Mouse (Mus musculus): ENCODE data around the gene Fn1.

Fn1 gene

DNA sequence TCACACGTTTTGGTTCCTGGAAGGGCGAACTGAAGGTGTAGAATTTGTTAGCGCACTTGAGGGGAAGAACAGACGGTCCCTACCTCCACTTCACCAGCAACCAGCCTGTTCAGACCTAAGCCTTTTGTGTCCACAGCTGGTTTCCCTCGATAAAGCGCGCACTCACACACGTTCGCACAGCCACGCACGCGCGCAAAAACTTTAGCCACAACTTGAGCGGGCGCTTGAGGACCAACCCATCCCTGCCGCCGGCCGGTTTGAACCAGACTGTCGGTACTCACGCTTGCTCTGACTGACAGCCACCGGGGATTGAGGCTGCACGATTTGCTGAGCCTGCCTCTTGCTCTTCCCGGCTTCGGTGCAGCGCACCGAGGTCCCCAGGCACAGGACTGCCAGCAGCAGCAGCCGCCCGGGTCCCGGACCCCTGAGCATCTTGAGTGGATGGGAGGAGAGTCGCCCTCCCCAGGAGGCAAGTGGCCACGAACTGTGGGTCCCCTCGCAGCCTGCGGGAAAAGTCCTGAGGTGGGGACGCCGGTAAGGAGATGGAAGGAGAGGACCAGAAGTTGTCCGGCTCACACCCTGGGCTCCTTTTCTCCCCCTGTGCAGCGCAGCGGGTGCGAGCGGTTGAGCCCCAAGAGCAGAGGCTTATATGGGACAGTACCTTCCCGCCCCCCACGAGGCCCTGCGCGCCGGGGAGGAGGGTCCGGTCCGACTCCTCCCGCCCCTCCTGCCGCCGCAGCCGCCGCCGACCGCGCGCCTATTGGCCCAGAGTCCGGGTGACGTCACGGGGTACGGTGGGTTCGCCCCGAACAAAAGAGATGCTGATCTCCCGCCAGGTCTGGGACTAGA, at the start of gene Fn1:
Fn1 (minus strand) TSS at position 650 of the 849 bp plus-strand sequence.
- ATAC-seq (ENCODE audit: low TSS enrichment) = peak; percentile 53

DNA sequence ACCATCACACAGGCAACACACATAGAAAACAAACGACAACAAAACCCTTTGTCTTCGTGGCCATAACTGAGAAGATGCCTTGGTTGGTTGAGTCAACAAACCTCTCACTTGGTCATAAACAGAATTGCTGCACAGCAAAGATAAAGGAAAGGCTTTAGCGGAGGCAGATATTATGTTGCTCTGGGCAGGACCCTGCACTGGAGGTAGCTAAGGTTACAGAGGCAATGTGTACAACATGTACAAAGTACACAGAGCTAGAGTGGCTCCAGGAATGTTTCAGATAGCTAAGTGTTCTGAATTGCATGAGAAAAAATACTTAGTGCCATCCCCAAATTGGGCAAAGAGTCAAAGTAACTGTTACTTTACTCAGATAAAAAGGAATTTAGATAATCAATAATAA, 43.1 kb upstream of the Fn1 start:
- ATAC-seq (ENCODE audit: low TSS enrichment) = no peak

DNA sequence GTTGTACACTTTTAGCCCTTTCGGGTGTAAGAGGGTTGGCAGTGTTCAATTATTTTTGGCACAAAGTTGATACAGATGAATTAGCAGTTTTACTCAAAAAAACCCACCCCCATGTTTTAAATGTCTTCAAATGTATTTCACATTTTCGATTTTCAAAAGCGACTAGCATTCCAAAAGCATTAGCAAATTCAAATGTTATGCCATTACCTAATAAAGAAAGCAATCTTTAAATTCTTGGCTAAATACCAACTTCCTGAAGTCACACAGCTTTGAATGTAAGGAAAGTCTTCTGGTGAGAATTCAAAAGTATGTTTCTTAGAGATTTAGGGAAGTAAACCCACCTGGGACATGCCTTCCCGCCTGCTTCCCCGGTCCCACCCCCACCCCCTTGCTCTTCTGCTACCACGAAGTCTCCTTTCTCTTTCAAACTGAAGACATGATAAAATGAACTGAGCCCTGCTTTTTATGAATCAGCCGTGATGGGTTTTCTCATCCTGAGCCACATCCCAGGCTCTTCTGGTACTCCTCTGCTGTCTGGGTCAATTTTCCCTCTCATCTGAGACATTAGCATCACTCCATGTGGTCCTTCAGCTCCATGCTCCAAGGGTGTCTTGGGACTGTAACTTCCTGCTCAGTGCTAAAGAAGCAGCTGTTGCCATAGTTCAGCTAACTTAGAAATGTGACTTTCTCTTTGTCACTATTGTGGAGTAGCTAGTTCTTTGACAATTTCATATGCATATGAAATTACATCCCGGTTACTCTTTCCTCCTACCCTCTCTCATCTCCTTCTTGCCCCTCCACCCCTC, 38.7 kb upstream of the Fn1 start:
- ATAC-seq (ENCODE audit: low TSS enrichment) = no peak

DNA sequence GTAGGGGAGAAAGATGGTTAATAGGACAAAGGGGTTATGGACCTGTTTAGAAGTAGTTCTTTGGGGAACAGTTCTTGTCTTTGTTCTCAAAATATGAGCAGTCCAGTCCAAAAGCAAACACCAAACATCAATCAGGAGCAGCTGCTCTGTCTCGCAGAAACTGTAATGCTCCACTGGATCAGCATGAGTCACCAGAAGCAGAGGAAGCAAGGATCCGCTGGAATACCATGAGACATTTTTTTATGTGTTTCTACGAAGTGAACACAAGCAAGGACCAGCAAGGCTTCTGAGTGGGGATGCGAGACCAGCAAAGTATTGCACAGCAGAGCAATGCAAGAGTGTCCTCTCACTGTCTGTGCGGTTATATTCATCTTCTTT, 35.9 kb upstream of the Fn1 start:
- ATAC-seq (ENCODE audit: low TSS enrichment) = no peak

DNA sequence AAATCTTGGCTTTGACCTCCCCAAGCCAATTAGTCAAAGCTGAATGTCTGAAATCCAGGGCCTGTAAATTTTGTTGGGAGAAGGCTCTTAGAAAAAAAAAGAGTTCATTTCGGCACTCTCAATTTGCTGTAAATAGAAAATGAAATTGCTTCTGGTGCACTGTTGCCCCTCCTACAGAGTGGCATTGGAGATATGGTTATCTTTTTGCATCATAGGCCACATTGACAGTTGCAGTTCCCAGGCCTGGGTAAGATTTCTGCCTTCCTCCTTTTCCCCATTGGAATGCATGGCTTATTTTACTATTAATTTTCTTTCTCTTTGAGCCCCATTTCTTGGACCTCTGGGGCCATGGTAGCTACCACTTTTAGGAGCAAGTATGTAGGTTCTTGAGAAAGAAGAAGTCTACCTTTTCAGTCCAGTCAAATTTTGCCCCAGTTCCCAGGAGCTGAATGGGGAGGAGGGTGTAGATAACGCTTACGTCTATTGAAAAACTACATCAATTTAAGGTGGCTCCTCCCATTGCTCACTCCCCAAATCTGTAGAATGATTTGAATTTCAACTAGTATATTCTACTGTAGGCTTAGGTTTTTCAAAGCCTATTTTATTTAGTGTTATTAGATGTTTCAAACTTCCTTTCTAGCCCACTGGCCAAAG, 35.4 kb upstream of the Fn1 start:
- ATAC-seq (ENCODE audit: low TSS enrichment) = no peak

DNA sequence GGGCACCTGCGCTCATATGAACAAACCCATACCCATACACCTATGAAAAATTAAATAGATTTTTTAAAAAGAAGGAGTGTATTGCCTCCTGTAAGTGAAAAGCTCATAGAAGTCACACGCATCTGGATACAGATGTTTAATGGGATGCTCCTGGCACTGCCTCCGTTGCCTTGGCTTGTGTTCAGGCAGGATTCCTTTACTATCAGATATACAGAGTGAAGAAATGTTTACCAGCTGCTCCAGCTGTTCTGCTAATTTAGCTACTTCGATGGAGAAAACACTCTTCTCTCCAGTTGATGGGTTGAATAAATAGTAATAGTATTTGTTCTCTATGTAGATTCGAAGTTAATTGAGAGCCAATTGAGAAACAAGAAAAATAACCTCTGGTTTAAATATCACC, 33.8 kb upstream of the Fn1 start:
- ATAC-seq (ENCODE audit: low TSS enrichment) = no peak

DNA sequence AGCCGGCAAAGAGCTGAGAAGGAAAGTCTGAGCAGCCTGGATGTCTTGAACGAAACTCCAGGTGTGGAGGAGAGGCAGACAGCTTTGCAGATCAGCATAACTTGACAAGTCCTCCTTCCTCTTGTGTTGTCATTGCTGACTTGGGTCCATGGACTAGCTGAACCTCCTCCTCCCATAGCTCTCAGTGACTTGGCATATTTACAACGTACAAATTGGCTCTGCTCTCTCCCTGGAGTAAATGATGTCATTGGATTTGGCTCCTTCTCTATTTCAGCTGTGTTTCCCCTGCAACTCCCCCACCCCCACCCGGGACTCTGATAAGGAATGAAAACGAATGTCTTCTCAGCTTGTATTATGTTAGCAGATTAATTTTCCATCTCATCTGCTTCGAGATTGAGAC, 30.7 kb upstream of the Fn1 start:
- no peak for ATAC-seq (ENCODE audit: low TSS enrichment)

DNA sequence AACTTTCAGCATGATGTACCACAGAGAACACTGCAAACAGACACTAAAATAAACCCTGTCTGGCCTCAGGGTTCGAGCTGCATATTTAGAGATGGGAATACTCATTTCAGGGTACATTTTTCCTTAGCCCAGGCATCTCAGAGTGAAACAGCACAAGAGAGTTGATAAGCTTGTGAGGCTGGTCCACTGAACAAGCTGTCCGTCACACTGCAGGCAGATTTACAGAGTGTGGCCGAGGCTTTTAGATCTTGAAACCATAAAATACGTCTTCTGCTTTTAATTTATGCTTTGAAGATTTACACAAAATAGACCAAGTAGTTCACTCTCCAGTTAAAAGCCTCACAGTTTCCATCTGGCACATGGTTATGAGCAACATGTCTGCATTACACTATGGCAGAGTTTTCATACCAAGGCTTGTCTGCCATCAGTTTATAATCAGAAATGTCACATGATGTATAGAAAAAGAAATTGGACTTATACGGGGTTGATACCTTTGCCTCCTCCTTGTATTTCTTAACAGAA, 29.3 kb upstream of the Fn1 start:
- ATAC-seq (ENCODE audit: low TSS enrichment) = no peak

DNA sequence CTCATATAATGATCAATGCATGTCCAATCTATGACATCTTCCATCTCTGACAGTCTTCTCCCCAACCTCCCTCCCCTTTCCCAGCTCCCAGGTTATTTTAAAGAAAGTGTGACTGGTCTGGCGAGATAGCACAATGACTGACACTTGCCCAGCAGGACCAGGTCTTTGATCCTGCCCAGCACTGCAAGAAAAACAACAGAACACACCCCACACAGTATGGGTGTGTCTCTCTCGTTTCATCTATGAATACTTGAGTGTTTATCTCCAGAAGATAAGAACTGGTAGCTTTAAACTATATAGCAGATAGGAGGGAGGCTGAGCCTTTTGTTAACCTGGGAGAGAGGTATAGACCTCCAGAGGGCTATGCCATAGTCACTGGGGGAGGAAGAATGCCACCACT, 28.3 kb upstream of the Fn1 start:
- no peak for ATAC-seq (ENCODE audit: low TSS enrichment)

DNA sequence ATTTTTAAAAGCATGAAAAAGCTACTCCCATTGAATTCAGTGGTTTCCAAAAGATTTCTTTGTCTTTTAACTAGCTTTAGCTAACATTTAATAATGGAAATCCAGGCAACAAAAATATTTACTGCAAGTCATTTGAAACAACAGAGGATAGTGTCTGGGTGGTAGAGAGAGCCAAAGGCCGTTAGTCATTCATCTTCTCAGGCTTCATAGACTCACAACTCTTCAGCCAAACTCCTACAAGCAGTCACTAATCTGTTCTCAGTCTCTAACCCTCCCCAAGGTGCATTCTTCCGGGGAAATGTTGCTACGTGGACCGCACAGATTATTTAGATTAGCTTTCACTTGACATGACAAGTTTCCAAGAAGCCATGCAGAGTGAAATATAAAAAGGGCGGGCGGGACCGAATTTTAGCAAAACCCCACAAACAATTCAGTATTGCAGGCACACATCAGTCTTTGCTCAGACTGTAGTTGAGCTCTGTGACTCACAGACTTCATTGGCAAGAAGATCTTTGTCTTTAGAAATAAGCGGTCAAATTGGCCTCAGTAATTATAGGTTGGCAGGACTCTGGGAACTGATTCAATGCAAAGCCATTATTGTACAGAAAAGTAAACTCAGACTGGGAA, 27.2 kb upstream of the Fn1 start:
- no peak for ATAC-seq (ENCODE audit: low TSS enrichment)

DNA sequence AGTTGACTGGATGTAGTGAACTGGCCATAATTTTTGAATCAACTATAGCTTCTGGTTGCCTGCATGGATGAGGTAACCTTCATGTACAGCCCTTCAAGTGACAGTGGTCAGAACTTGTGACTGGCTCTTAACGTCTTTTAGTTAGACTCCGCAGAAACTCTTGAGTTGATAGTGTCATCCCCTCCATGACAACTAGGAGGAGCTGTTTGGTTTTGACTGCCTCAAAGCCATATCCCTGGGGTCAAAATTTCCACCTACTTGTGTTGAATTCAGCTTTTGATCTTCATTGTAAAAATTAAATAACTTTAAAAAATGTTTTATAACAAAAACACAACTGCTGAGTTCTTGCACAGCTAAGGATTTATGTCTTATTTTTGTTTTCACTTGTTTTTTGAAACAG, 22.4 kb upstream of the Fn1 start:
- ATAC-seq (ENCODE audit: low TSS enrichment) = no peak

DNA sequence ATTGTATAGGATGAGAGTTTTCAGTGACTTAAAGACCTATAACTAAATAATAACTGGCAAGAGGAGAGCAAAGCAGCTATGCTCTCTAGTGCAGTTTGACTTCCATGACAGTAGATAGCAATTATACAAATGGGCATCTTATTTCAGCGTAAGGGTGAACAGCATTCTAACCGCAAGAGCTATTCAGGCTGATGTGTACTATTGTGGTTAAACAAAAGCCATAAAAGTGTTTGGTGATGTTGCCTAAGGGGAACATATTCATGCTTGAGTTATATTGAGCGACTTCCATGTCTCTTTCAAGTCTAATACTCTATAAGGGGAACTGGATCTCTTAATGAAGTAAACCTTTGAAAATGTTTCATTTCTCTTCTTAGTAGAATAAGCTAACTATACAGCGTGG, 21.3 kb upstream of the Fn1 start:
- no peak for ATAC-seq (ENCODE audit: low TSS enrichment)

DNA sequence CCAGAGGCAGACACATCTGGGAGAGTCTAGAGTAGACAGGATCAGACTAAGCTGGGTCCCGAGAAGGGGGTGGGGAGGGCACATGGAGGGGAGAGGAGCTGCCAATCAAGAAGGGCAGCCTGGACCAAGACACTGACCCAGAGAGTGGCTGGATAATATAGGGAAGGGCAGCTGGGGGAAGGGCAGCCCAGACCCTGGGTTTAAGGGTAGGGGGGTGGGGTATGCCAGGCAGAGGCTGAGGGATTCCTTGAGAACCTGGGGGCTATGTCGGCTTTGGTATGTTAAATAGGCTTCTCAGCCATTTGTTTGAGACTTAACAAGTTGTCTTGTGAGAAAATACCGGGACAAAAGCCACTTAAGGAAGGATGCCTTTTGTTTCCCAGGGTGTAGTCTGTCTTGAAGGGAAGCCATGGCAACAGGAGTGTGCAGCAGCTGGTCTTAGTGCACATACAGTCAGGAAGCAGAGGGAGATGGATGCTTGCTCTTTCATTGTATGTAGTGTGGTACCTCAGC, 20.5 kb upstream of the Fn1 start:
- peak; percentile 34; the same call in 1 of the 2 replicates for ATAC-seq (ENCODE audit: low TSS enrichment)

DNA sequence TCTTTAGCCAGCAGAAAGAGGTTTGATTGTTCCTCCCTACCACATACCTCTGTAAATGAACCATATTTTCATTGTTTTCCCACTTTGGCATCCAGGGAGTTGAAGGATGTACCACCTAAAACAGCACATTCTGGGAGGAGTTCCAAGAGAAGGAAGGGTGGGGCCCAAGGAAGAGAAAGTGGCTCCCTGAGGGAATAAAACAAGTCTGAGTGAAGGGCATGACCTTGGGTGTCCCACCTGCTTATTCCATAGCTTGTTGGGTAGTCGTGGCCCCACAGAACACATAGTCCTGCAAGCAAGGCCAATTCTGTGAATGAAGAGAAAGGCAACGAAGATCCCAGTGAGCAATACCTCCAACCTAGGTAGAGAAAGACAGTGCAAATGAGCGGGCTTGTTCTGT, 19.3 kb upstream of the Fn1 start:
- no peak for ATAC-seq (ENCODE audit: low TSS enrichment)

DNA sequence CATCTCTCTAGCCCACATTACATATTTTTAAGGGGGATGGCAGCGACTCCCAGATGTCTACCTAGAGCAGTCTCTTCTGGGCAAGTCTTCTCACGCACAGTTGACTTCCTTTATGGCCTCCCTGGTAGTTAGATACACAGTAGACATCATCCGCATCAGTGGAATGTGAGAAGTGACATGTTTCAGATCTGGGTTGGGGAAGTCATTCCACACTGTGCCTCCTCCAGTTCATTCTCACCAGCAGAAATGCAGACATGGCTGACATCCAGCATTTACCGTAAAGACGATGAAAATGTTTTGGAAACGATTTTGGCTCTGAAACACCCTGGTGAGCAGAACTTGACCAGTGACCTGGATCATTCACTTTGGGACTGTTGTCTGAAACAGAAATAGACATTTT, 10.2 kb upstream of the Fn1 start:
- ATAC-seq (ENCODE audit: low TSS enrichment) = no peak

DNA sequence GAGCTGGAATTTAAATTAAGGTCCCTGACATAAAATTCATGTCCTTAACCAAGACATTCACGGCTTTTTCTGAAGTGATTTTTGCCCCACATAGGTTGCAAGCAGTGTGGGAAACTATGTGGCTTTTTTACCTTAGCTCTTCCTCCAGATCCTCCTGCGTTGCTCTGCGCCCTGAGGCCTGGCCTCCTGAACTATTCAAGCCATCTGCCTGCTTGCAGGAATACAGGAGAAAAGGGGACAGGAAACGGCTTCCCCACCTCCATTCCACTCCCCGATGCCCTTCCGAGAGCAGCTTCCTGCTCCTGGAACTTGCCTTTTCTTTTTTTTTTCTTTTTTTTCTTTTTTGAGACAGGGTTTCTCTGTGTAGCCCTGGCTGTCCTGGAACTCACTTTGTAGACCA, 5.6 kb upstream of the Fn1 start:
- no peak for ATAC-seq (ENCODE audit: low TSS enrichment)

DNA sequence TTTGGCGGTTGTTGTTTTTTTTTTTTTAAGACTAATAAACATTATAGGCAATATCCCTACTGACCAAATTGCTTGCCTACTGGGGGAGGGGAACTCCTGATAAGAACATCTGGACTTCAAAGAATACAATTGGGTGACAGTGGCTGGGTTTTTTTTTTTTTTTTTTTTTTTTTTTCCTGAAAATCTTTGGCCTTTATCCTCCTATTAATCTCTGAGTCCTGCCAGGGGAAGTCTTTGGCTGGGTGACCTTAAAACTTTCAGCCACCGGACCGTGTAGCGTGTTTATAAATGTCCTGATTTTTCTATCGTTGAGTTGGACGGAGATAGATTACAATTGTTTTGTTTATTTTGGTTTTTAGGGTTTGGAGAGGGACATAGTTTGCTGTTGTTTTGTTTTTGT, 3.3 kb upstream of the Fn1 start:
- ATAC-seq (ENCODE audit: low TSS enrichment) = no peak

DNA sequence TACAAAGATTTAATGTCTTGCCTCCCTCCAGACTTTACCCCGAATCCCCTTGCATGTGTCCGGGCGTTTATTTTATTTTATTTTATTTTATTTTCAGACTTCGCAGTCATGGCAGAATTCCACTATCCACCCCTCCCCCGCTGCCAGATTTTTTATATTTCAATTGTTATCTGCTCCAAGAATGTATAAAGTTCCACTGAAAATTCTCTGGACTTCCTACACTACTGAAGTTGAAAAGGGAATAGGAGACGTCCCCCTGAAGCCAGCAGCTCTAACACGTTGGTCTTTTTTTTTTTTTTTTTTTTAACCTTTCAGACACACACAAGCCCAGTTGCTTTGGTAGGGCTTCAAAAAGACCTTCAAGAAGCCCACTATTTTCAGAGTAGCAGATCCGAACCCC, 1.2 kb upstream of the Fn1 start:
- no peak for ATAC-seq (ENCODE audit: low TSS enrichment)

DNA sequence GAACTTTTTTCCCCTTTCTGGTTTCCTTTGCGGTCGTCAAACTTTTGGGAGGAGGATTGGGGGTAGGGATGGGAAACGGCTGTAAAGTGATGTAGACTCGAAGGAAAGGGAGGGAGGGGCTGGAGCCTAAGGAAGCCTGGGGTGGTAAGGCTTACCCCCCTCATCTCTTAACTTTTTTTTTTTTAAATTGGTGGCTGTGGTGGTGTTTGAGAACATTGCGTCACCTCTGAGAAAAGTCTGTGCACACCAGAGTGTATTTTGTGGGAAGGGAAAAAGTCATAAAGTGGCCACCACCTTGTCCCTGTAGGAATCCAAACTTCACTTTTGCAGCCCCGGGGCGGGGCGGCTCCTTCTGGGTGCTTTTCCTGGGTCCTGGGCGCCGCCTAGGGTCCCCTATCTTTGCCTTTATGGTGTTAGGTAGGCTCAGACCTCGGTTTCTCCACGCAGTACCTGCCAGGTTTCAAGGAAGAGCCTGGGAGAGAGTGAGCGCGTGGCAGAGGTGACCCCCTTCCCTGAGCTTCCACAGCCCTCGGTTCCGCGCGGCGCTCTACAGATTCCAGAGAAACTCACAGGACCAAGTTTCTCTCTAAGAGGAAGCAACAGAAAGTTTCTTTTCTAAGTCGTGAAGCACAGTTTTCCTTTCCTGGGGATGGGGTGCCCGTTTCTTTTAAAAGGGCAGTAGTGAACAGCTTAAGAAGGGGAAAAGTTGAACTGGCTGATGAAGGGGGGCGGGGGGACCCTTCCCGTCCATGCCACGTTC, 580 bp upstream of the Fn1 start:
- ATAC-seq (ENCODE audit: low TSS enrichment) = no peak

DNA sequence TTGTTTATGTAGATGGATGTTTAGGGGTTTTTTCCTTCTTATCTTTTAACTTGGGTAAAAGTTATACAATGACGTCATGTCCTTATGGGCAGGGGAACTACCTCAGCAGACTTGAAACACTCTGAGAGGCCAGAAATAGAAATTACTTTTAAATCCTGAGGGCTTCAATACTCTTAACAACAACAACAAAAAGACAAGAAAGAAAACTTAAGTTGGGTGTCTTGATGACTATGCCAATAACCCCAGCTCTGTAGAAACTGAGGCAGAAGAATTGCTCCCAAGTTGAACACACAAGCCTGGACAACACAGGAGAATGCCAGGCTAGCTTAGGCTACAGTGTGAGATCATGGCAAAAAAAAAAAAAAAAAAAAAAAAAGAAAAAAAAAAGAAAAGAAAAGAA, 1.2 kb downstream of the Fn1 start:
- no peak for ATAC-seq (ENCODE audit: low TSS enrichment)

DNA sequence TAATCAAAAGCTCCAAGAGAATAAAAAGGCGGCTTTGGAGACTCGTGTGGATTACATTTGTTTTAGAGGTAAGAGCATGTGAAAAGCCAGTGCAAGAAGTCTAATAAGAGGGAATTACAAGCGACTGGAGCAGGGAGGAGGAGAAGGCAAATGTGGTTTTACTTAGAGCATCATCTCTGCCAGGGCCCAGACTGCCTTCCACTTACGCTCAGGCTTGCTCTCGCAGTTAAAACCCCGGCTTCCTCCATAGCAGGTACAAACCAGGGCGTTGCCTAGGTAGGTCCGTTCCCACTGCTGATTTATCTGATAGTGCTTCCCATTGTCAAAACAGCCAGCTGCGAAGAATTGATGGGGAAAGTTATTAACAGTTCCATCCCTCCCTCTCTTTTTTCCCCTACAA, 1.7 kb downstream of the Fn1 start:
- ATAC-seq (ENCODE audit: low TSS enrichment) = no peak

All from frontal cortex, adult (tissue).